Mouse (Mus musculus) Patski (cell line): Measurements from ENCODE around the gene Ndrg3. TPM values are rescaled to one million over a fixed set of nuclear protein-coding genes. Genes with fewer than 3 reads are reported as not detected.

Experiments used
- ATAC-seq: fragments of 100-300 bp; one replicate; pipeline ENCODE4 v1.8.0; 2021
- CTCF ChIA-PET: fragments of 350-600 bp; sonication (Branson Sonifier 250); formaldehyde crosslinking; loops from one replicate; lab custom pipeline; 2022; ENCODE audit warnings: inconsistent platforms; lab: Charles Lee
- POLR2A ChIA-PET: fragments of 350-600 bp; sonication (Branson Sonifier 250); formaldehyde crosslinking; loops from one replicate; lab custom pipeline; 2022; ENCODE audit warnings: antibody characterized with exemption, inconsistent platforms; lab: Charles Lee
- DNase-seq: peaks from one replicate; pipeline ENCODE4 v3.0.0-alpha.2; 2011; ENCODE audit warnings: low read depth, low spot score
- H3K27me3 ChIP-seq: fragments of 371-371 bp; one replicate; pipeline ENCODE4 v1.5.1; 2021
- CTCF ChIP-seq: fragments of 100-300 bp; IDR thresholded peaks from one replicate; pipeline ENCODE4 v1.5.1; 2021
- in situ Hi-C: fragments of 300-500 bp; cut with MboI; formaldehyde crosslinking; loops from 3 replicates; pipeline ENCODE4 v1.11.1; 2018; ENCODE audit warnings: low pct_unique_long_range_greater_than_20kb, mixed read lengths
- polyA plus RNA-seq: library from polyadenylated mRNA; unstranded; gene quantifications from one replicate; pipeline ENCODE4 v1.2.3, GENCODE M21; 2021

Gene Ndrg3
- polyA plus RNA-seq, 1 experiment from 2014 or later: 73.5 TPM

GRCm38 (mm10) chr2:156974967-156975366, 16.9 kb downstream of the Ndrg3 start:
- in situ Hi-C loops: no loop called here
- no peaks in the 10 kb centered on the region for H3K27me3 ChIP-seq
- no peak for DNase-seq
- ATAC-seq: no peak
- no peak for TF ChIP-seq CTCF
- CTCF ChIA-PET: no interaction called here
- POLR2A ChIA-PET: interaction anchor here (1.0 kb wide), 1 partner anchor 28 kb away, joined by 3 read pairs; no protein-coding TSS in a partner anchor

GRCm38 (mm10) chr2:156973316-156974100, 18.3 kb downstream of the Ndrg3 start:
- H3K27me3 ChIP-seq: no peaks in the 10 kb centered on the region
- ChIA-PET CTCF (interaction anchor here (1.5 kb wide), 1 partner anchor 8 kb away, joined by 3 read pairs; no protein-coding TSS in a partner anchor), POLR2A (no interaction called here)
- in situ Hi-C loops: no loop called here
- ATAC-seq (no peak), DNase-seq (peak; percentile 15)
- TF ChIP-seq CTCF: no peak

GRCm38 (mm10) chr2:156970253-156970652, 21.6 kb downstream of the Ndrg3 start:
- no peaks in the 10 kb centered on the region for H3K27me3 ChIP-seq
- DNase-seq: no peak
- ATAC-seq: no peak
- in situ Hi-C loops: no loop called here
- CTCF ChIA-PET: no interaction called here
- TF ChIP-seq CTCF: no peak
- POLR2A ChIA-PET: no interaction called here

GRCm38 (mm10) chr2:156968501-156968900, 23.4 kb downstream of the Ndrg3 start:
- DNase-seq (no peak), ATAC-seq (no peak)
- no peak for TF ChIP-seq CTCF
- no peaks in the 10 kb centered on the region for H3K27me3 ChIP-seq
- in situ Hi-C loops: no loop called here
- ChIA-PET POLR2A (no interaction called here), CTCF (no interaction called here)

- ChIA-PET CTCF (no interaction called here), POLR2A (no interaction called here)
- DNase-seq (no peak), ATAC-seq (no peak)
- no peaks in the 10 kb centered on the region for H3K27me3 ChIP-seq
- no peak for TF ChIP-seq CTCF
- in situ Hi-C loops: no loop called here
These were observed 24.5 kb downstream of the Ndrg3 start for GRCm38 (mm10) chr2:156967388-156967787.

DNA sequence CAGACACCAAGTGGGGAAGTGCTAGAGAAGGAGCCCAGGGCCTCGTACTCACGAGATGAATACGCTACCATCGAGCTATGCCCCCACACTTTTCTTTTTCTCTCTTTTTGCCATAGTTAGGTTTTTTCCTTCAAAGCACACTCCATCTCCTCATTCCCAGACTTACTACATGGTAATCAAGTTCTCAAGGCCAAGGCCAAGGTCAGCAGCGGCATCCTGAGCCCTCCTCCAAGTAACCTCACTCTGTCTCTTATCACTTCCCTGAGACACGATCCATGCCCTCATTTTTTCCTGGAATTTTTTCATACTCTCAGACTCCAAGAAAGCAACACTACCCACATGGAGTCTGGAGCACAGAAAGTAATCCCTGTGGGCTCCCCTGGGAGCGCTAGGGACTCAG, 28.0 kb downstream of the Ndrg3 start:
- ChIA-PET CTCF (interaction anchor here (1.2 to 1.6 kb wide), 2 partner anchors 18 to 60 kb away, joined by 3 to 8 read pairs; no protein-coding TSS in a partner anchor), POLR2A (interaction anchor here (0.6 kb wide), 1 partner anchor 46 kb away, joined by 3 read pairs; no protein-coding TSS in a partner anchor)
- H3K27me3 ChIP-seq: no peaks in the 10 kb centered on the region
- DNase-seq (no peak), ATAC-seq (no peak)
- in situ Hi-C loops: no loop called here
- no peak for TF ChIP-seq CTCF

- in situ Hi-C loops: no loop called here
- ATAC-seq (no peak), DNase-seq (no peak)
- TF ChIP-seq CTCF: no peak
- H3K27me3 ChIP-seq: no peaks in the 10 kb centered on the region
- CTCF ChIA-PET: no interaction called here
- POLR2A ChIA-PET: no interaction called here
These were observed 33.2 kb downstream of the Ndrg3 start for GRCm38 (mm10) chr2:156958496-156959252.

DNA sequence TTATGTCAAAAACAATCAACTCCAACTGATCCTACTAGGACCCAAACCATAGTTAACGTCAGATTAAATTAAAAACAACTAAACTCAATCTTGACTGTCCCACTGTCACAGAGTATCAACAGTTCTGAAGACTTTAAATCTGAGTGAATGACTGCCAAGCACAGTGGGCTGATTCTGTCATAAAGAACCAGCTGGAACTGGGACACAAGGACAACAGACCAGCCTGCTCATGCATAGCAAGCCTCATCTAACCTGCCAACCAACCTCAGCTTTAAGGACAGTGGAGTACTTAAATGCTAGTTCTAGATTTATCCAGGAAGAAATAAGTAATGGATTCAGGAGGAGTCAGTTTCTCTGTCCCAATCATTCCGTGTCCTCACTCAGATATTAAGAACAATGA, 34.8 kb downstream of the Ndrg3 start:
- ATAC-seq (no peak), DNase-seq (no peak)
- TF ChIP-seq CTCF: no peak
- CTCF ChIA-PET: interaction anchor here (1.0 kb wide), 1 partner anchor 14 kb away, joined by 3 read pairs; no protein-coding TSS in a partner anchor
- no peaks in the 10 kb centered on the region for H3K27me3 ChIP-seq
- in situ Hi-C loops: no loop called here
- POLR2A ChIA-PET: no interaction called here

GRCm38 (mm10) chr2:156956306-156956705, 35.5 kb downstream of the Ndrg3 start:
- H3K27me3 ChIP-seq: no peaks in the 10 kb centered on the region
- ChIA-PET POLR2A (no interaction called here), CTCF (interaction anchor here (1.0 kb wide), 1 partner anchor 13 kb away, joined by 3 read pairs; no protein-coding TSS in a partner anchor)
- no peak for DNase-seq
- no peak for ATAC-seq
- TF ChIP-seq CTCF: no peak
- in situ Hi-C loops: no loop called here

GRCm38 (mm10) chr2:156954463-156954862, 37.4 kb downstream of the Ndrg3 start:
- no peaks in the 10 kb centered on the region for H3K27me3 ChIP-seq
- ChIA-PET CTCF (no interaction called here), POLR2A (no interaction called here)
- ATAC-seq: no peak
- in situ Hi-C loops: no loop called here
- no peak for TF ChIP-seq CTCF
- DNase-seq: no peak
